Mouse (Mus musculus) CD8-positive naive resting alpha-beta T cell, adult 2 months (primary cell): Measurements from ENCODE around the gene Vmn1r230.

Source experiments
- DNase-seq, 2 experiments: peaks; one replicate each; pipeline ENCODE4 v3.0.0; 2022; ENCODE audit warnings: low read depth in 2 of 2, low spot score in 2 of 2

Gene Vmn1r230

GRCm38 (mm10) chr17:20840144-20840543 is at the start of gene Vmn1r230:
Gene Vmn1r230 (plus strand): TSS chr17:20840444.
- DNase-seq = no peak

GRCm38 (mm10) chr17:20811255-20811654 is 29.0 kb upstream of the Vmn1r230 start, which contains the start of gene Vmn1r229:
Gene Vmn1r229 (plus strand): TSS chr17:20811555.
- DNase-seq = no peak
